Mouse (Mus musculus) bone marrow, adult 2 months (tissue): ENCODE measurements around the gene Samd1. TPM values are rescaled to one million over a fixed set of nuclear protein-coding genes. Genes with fewer than 3 reads are reported as not detected.
A peak's percentile ranks its signal among the peaks of the same experiment; 100 is the strongest.

Experiments used
- H3K27ac ChIP-seq: fragments of 200-500 bp; 2 replicates; pipeline ENCODE4 v1.5.1; 2012; ENCODE audit warnings: low read depth, mild to moderate bottlenecking, control low read depth, inconsistent platforms, low read length; ENCODE audit not compliant: control insufficient read depth, poor library complexity, insufficient read depth
- H3K4me1 ChIP-seq: fragments of 200-500 bp; 2 replicates; pipeline ENCODE4 v1.6.1; 2011; ENCODE audit warnings: low read length; ENCODE audit not compliant: control insufficient read depth, insufficient read depth
- H3K4me3 ChIP-seq: fragments of 200-500 bp; replicated peaks from 2 replicates; pipeline ENCODE3; 2011; ENCODE audit warnings: mild to moderate bottlenecking, low read depth, low read length, control low read depth; ENCODE audit not compliant: control insufficient read depth
- CTCF ChIP-seq: fragments of 200-500 bp; IDR thresholded peaks from 2 replicates; pipeline ENCODE4 v1.5.1; 2011; ENCODE audit warnings: low read length, control low read depth; ENCODE audit not compliant: control insufficient read depth, insufficient read depth
- POLR2A ChIP-seq: fragments of 200-500 bp; IDR thresholded peaks from 2 replicates; pipeline ENCODE4 v1.6.1; 2011; ENCODE audit warnings: low read depth, mild to moderate bottlenecking, control low read depth, low read length, borderline replicate concordance; ENCODE audit not compliant: control insufficient read depth
- WGBS: fragments of 180-500 bp; shearing (Covaris S2); methylation state at CpG from one replicate; pipeline ENCODE4 v1.1.7; 2018; 5-methylcytosine and 5-hydroxymethylcytosine counted together
- polyA plus RNA-seq: library from polyadenylated mRNA; stranded (reverse); fragments of >200 nt; gene quantifications from 2 replicates; pipeline ENCODE4 v1.2.4, GENCODE M21; 2011; ENCODE audit warnings: low replicate concordance; ENCODE audit not compliant: missing spikeins, insufficient read depth, insufficient read length

The Samd1 gene
- polyA plus RNA-seq, 1 experiment = 159 TPM

DNA sequence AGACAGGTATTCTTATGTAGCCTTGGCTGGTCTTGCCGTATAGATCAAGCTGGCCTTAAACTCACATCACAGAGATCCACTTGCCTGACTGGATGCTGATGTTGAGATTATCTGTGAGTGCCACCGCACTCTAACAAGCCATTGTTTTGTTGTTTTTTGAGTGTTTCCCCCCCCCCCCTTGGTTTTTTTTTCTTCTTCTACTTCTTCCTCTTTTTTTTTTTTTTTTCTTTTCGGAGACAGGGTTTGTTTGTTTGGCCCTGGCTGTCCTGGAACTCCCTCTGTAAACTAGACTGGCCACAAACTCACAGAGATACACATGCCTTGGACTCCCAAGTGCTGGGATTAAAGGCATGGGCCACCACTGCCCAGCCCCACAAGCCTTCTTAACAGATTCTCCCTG, 3.4 kb upstream of the Samd1 start:
- 19% methylated on average over 3 of the region's 3 CpGs for WGBS
- no peaks in the 10 kb centered on the region; the same call in 1 of the 2 replicates for H3K4me1 ChIP-seq
- TF ChIP-seq POLR2A (no peak), CTCF (no peak)
- no peak overlapping the region for H3K4me3 ChIP-seq
- H3K27ac ChIP-seq = no peak overlapping the region

DNA sequence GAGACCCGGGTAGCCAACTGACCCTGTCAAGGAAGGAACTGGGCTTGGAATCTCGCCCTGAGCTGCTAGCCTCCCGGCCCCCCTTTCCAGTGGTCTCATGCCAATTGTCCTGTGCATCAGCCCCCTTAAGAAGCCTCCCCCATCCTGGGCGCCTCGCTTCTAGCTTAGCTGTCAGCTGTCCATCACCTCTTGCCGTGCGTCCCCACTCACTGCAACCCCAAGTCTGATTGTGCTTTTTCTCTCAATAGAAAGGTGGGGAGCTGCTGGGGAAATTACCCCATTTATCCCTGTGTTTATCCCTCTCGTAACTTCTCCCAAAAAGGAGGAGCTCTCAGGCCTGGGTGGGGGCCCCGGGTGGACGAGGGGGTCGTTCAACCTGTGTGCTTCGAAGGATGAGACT, 1.5 kb upstream of the Samd1 start:
- Histone ChIP-seq H3K4me3 (no peak overlapping the region), H3K4me1 (peaks cover 2% of the 10 kb centered on the region; the same call in 1 of the 2 replicates), H3K27ac (no peak overlapping the region)
- TF ChIP-seq CTCF (no peak), POLR2A (no peak)
- WGBS = 34% methylated on average over 12 of the region's 12 CpGs

DNA sequence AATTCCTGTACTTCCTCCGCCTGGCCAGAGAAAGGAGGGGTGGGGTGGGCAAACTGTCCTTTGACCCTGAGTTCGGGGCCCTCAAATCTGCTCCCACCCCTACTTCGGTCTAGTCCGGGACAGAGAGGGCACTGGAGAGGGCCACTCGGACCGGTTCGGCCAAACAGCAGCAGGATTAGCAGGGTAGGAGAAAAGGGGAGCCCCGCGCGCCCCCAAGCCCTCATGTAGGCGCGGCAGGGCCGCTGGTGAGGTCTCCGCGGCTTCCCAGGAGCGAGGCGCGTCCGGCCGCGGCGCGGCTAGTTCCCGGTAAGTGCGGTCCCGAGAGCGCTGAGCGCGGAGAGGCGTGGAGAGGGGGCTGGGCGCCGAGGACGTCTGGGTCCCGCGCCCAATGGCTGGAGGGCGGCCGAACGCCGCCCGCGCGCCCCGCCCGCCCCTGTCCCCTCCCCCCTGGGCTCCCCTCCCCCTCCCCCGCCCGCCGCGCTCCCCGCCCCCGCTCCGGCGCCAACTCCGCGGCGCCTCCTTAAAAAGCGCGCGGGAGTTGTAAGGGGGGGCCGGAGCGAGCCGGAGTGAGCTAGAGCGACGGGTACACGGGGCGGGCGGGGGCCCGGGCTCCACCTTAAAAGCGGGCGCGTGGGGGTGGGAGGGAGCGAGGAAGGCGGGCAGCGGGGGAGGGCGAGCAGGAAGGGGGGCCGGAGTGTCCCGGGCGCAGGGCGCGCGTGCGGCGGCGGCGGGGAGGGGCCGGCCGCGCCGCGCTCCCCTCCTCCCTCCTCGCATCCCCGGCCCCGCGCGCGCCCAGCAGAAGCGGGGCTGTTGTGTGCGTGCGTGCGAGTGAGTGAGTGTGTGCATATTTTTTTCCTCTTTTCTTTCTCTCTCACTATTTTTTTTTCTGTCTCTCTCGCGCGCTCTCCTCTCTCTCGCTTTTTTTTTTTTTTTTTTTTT, 636 bp upstream of the Samd1 start:
- Histone ChIP-seq H3K4me1 (peaks cover 2% of the 10 kb centered on the region; the same call in 1 of the 2 replicates), H3K4me3 (peak overlapping the region; percentile 75), H3K27ac (peak overlapping the region; percentile 86)
- under 1% methylated on average over 57 of the region's 103 CpGs for WGBS
- TF ChIP-seq POLR2A (peak; percentile 85), CTCF (no peak)

DNA sequence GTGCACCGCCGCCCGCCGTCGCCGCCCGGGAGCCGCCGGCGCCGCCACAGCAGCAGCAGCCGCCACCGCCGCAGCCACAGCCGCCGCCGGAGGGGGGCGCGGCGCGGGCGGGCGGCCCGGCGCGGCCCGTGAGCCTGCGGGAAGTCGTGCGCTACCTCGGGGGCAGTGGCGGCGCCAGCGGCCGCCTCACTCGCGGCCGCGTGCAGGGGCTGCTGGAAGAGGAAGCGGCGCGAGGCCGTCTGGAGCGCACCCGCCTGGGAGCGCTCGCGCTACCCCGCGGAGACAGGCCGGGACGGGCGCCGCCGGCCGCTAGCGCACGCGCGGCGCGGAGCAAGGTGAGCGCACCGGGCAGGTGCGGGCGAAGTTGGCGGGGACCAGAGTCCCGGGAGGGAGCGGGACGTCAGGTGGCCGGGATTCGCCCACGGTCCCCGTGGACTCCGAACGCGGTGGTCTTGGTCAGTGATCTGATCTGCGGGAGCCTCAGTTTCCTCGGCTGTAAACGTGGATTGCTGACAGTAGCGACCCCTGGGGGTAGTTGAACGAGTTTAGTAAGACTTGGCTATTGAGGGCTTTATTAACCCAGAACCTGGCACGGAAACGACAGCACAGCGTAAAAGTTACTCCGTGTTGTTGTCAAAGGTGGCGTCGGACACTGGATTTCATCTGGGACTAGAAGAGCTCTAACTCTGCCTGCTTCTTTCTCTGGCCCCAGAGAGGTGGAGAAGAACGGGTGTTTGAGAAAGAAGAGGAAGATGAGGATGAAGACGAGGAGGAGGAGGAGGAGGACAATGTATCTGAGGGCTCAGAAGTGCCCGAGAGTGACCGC, 972 bp downstream of the Samd1 start:
- Histone ChIP-seq H3K27ac (peak overlapping the region; percentile 72), H3K4me1 (peaks cover 2% of the 10 kb centered on the region; the same call in 1 of the 2 replicates), H3K4me3 (peak overlapping the region; percentile 67)
- WGBS = 9% methylated on average over 92 of the region's 92 CpGs
- TF ChIP-seq POLR2A (no peak), CTCF (peak; percentile 25; the same call in 1 of the 2 replicates)

DNA sequence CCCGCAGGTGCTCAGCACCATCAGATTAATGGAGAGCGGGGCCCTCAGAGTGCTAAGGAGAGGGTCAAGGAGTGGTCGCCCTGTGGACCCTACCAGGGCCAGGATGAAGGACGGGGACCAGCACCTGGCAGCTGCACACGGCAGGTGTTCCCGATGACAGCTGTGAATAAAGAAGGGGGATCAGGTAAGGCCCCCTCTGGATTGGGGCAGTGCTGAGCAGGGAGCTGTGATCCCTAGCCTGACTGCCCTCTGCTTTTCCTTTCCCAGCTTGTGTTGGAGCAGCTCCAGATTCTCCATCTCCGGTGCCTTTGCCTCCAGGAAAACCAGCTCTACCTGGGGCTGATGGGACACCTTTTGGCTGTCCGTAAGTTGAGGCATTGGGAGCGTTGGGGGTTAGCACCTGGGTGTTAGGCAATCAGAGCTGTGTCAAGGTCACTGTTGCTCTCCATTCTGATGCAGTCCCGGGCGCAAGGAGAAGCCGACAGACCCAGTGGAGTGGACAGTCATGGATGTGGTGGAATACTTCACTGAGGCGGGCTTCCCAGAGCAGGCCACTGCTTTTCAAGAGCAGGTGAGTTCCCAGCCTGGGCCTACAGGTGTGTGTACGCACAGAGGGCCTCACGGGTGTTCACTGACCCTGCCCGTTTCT, 1.7 kb downstream of the Samd1 start:
- 82% methylated on average over 16 of the region's 16 CpGs for WGBS
- H3K4me1 ChIP-seq = peaks cover 2% of the 10 kb centered on the region; the same call in 1 of the 2 replicates
- TF ChIP-seq CTCF (no peak), POLR2A (no peak)
- peak overlapping the region; percentile 67 for H3K4me3 ChIP-seq
- no peak overlapping the region for H3K27ac ChIP-seq

DNA sequence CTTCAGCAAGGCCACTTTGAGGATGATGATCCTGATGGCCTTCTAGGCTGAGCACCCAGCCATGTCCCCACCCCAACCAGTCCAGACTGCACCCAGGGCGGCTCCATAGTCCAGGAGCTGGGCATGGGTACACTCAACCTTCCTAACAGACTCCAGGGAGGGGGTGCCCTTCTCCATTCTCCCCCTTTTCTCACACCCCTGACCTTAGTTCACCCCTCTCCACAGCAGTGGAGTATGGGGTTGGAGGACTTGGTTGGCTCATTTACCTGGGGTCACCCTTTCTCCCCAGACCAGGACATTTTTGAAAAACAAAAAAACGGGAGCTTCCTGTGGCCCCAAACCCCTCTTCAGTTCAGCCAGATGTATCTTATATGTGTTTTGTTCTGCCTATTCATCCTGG, 2.4 kb downstream of the Samd1 start:
- H3K27ac ChIP-seq = no peak overlapping the region
- H3K4me3 ChIP-seq = no peak overlapping the region
- peaks cover 2% of the 10 kb centered on the region; the same call in 1 of the 2 replicates for H3K4me1 ChIP-seq
- no peak for TF ChIP-seq CTCF
- no peak for TF ChIP-seq POLR2A
- 86% methylated on average over 2 of the region's 2 CpGs for WGBS

DNA sequence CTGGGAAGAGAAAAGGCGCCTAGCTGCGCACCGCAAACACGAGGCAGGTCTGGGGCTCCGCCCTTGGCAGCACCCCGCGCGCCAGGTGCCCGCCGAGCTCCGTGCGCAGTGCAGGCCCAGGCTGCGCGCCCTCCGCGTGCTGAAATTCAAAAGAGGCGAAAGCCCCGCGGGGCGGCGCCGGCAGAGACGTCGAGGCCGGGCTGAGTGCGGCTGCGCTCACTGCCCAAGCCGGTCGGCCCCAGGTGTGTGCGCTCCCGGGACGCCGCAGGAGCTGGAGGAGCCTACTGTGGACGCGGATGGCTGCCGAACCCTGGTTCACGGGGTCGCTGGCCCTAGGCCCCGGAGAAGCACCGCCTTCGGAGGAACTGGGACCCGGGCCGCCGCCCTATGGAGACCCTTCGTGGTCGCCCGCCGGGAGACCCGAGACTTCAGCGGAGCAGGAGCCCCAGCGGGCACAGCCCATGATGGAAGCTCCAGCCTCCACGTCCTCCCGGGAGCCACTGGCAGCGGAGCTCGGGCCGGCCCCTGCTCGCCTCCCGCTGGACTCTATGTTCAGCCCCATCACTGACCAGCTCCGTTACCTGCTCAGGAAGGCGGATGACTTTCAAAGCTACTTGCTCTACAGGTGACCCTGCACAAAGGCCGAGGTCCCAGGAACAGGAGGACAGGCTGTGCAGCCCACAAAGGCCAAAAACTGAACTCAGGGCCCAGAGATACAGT, 4.0 kb downstream of the Samd1 start, which contains the start of gene 1700067K01Rik:
1700067K01Rik (plus strand) TSS at position 222 of the 720 bp plus-strand sequence.
- H3K27ac ChIP-seq = no peak within 1 kb of the TSS
- no peak for TF ChIP-seq POLR2A
- TF ChIP-seq CTCF = no peak
- H3K4me3 ChIP-seq = no peak within 1 kb of the TSS
- H3K4me1 ChIP-seq = peaks cover 2% of the 10 kb centered on the region; the same call in 1 of the 2 replicates
- 94% methylated on average over 61 of the region's 61 CpGs for WGBS
